Mouse (Mus musculus) left cerebral cortex, postnatal 10 days (tissue): ENCODE measurements around the gene Hnf1b. TPM values are rescaled to one million over a fixed set of nuclear protein-coding genes. Genes with fewer than 3 reads are reported as not detected.

Experiments used
- DNase-seq, 2 experiments: peaks; one replicate each; pipeline ENCODE4 v3.0.0; 2021 to 2022; ENCODE audit warnings: low spot score in 2 of 2, mixed read lengths in 1 of 2; ENCODE audit errors: extremely low spot score in 1 of 2
- intact Hi-C: fragments of 180-260 bp; cut with DNase I; formaldehyde crosslinking; loops from one replicate; pipeline ENCODE4 v1.15.1; 2025
- total RNA-seq, 2 experiments: library from RNA; stranded (reverse); gene quantifications; 2 replicates each; pipeline ENCODE4 v1.2.3; 2021

Gene Hnf1b
- total RNA-seq, 2 experiments from 2014 or later = 0.14 to 0.19 TPM

- intact Hi-C loops = no loop called here
- DNase-seq = peak in 1 of 2 experiments; percentile 36
Observed at GRCm38 (mm10) chr11:83882552-83882951, 32.7 kb downstream of the Hnf1b start.

- intact Hi-C loops = no loop called here
- no peak for DNase-seq
Observed at GRCm38 (mm10) chr11:83883074-83883473, 33.2 kb downstream of the Hnf1b start.

GRCm38 (mm10) chr11:83883812-83884211 is 33.9 kb downstream of the Hnf1b start:
- intact Hi-C loops = no loop called here
- DNase-seq = no peak

DNA sequence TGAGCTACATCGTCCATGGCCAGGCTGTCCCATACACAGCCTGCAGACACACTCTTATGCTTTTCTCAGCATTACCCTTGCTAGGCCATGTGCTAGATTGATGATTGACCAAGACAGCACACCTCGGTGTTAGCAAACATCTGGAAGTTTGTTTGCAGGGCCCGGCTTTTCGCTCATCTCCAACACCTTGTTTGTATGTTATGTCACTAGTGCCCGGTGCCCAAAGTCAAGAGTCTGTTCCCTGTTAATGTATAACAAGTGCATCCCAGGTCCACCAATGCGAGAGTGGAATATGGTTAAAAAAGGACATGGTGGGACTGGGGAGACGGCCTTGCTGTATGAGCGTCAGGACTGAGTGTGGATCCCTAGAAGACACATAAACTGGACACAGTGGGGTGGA is 35.3 kb downstream of the Hnf1b start:
- intact Hi-C loops = no loop called here
- DNase-seq = no peak

GRCm38 (mm10) chr11:83886746-83887145 is 36.9 kb downstream of the Hnf1b start:
- intact Hi-C loops = no loop called here
- no peak for DNase-seq

DNA sequence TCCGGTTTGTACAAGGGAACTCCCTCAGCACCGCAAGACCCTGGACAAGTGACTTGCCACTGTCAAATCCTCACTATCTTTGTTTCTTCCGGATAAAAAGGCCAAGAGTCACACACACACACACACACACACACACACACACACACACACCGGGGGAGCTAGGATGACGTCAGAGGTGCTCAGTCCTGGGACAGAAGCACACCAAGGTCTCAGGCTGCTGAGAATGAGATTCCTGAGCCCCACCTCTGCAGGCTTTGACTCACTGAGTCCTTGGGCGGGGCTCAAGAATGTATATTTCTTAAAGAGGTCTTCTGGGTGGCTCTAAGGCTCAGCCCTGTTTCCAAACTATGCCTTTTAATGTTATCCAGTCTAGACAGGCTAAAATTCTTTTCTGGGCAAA is 41.5 kb downstream of the Hnf1b start:
- intact Hi-C loops = no loop called here

DNA sequence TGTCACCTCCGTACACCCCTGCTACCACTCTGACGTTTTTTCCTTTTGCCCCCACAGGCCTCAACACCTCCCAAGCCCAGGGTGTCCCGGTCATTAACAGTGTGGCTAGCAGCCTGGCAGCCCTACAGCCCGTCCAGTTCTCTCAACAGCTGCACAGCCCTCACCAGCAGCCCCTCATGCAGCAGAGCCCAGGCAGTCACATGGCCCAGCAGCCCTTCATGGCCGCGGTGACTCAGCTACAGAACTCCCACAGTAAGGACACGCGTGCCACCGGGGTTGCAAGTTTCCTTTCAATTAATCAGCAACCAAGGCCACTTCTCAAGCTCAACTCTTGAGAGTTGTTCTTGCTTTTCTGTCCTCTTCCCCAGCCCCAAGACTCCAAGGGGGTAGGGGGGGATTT is 43.5 kb downstream of the Hnf1b start:
- intact Hi-C loops = no loop called here
- DNase-seq = no peak

More for the DNA sequence above, 41.5 kb downstream of the Hnf1b start:
- no peak for DNase-seq

DNA sequence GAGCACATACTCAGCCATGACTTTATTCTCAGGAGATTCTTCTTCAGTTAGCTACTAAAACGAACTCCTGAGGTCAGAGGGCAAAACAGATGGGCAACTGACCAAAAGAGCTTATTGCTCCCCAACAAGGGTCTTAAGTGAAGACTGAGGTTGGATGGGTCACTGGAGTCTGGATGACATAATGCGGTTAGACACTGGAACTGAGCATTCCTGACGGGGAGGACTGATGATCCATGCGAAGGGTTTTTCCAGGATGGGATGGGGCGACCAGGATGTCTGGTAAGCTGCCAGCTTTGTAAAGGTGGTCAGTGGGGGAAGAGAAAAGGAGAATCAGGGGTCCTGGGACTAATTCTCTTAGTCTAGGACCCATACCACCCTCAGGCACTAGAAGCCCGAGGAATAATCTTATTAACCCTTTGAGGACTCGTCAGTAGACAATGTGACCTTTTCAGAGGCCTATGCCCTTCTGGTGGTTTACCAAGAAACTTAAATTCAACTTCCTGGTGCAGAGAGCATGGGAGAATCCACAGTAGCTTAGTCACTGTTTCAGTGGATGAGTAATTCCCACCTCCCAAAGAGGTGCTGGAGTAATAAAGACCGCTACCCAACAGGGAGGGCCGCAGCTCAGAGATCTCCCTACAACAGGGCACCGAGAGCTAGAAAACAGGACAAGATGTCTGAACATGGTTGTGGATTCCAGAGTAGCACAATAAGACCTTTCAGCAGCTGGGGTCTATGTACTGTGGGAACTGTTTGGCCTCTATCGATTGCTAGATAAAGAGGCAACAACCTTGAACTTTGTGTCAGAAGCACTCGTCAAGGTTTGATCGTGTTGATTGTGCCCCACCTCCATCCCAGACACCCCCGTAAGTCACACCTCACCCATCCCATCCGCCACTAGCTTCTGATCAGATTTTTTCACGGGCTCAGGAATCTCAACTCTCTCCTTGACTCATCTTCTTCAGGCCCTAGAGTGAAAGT is 46.9 kb downstream of the Hnf1b start:
- DNase-seq = no peak
- intact Hi-C loops = no loop called here

DNA sequence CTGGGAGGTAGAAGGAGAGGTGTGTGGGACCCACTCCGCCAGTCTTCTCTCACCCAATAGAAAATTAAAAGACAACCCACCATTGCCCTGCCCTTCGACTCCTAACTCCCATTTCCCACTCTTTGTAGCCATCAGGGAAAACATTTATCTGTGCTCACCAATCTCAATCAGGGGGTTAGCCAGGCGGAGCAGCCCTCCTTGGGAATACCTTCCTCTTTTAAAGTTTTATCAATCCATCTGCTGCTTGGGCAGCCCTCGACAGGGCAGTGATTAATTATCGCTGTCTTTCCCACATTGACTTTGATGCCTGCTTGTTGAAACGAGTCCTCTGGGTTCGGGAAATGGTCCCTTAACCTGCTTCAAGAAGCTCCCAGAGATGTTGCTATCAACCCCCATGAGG is 47.7 kb downstream of the Hnf1b start:
- no peak for DNase-seq
- intact Hi-C loops = no loop called here

DNA sequence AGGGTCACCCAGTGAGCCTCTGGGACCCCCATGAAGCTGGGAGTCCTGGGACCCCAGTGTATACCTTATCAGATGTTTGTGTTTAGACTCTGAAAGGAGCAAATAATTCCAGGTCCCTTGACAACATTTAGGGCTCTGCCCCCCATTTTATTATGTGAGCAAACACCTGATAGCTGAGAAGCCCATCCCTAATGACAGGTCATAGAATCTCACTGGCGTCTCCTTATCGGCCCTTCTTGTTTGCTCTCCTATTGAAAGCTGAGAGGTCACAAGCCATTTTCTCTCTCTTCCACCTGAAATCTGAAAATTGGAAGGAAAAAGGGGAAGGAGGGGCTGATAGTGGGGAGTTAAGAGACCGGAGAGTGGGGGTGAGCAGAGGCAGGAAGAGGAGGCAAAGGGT is 52.9 kb downstream of the Hnf1b start:
- intact Hi-C loops = no loop called here
- DNase-seq = no peak

GRCm38 (mm10) chr11:83905756-83906155 is 55.9 kb downstream of the Hnf1b start:
- DNase-seq = no peak
- intact Hi-C loops = loop anchor here (5.0 kb wide), 1 partner anchor 33 kb away; no protein-coding TSS in a partner anchor

DNA sequence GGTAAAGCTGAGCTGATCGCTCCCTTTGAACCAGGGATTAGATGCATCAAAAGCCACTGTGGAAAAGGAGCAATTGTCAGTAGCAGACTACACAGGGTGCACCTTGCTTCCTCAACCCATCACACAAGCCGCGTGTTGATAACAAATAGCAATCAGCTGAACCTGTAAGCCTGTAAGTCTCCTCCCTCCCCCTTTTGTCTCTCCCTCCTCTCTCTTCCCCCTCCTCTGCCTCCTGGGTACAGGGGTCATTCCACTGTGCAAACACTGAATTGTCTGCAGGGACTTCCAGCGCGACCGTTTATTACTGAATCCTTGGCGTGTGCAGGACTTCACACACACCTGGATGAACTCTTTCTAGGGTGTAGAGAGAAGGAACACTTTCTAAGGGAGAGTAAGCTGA is 58.5 kb downstream of the Hnf1b start:
- intact Hi-C loops = loop anchor here (5.0 kb wide), 1 partner anchor 36 kb away; no protein-coding TSS in a partner anchor
- DNase-seq = no peak

- intact Hi-C loops = no loop called here
- DNase-seq = no peak
Observed at GRCm38 (mm10) chr11:83913824-83914311, 64.0 kb downstream of the Hnf1b start.

DNA sequence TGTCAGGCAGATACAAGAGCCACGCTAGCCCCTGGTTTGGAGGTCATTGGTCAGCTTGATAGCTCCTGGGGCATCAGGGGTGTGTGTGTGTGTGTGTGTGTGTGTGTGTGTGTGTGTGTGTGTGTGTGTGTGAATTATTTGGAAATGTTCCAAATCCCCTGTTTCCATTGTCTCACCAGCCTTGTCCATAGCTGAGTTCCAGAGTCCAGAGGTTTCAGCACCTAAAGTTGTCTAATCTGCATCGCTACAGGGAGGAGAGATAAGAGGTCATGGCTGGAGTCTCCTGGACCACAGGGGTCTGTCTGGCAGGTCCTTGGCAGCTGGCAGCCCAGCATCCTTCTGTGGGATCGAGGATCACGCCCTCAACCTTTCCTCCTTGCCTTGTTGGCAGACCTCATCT is 64.6 kb downstream of the Hnf1b start:
- DNase-seq = no peak
- intact Hi-C loops = no loop called here

- intact Hi-C loops = no loop called here
- no peak for DNase-seq
Observed at GRCm38 (mm10) chr11:83922600-83922999, 72.7 kb downstream of the Hnf1b start.

GRCm38 (mm10) chr11:83927097-83927496 is 77.2 kb downstream of the Hnf1b start:
- intact Hi-C loops = no loop called here
- DNase-seq = peak in 1 of 2 experiments; percentile 10

DNA sequence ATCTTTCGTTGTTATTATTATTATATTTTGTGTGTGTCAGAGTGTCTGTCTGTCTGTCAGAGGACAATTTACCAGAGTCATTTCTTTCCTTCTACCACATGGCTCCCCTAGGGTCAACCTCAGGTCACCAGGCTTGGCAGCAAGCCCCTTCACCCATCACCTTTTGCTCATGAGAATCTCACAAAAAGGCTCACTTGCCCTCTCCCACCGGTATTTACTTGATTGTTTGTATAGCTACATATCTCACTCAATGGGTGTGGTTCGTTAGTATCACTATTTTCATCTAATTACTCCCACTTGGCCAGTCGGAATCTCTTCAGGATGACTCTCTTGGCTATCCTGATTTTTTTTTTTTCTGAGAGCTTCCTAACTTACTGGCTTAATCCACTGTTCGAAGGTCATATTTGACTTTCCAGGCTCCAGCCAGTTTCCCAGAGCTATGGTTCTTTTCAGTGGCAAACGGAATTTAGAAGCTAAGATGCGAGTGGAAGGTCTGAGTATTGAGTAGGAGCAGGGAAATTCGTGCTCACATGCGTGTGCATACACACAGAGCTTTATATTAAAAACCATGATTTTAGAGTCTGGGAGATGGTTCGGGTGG is 82.7 kb downstream of the Hnf1b start:
- DNase-seq = no peak
- intact Hi-C loops = loop anchor here (10.0 kb wide), 1 partner anchor 118 kb away; no protein-coding TSS in a partner anchor

- intact Hi-C loops = loop anchor here (10.0 kb wide), 1 partner anchor 119 kb away; no protein-coding TSS in a partner anchor
- DNase-seq = no peak
Observed at GRCm38 (mm10) chr11:83933376-83933775, 83.5 kb downstream of the Hnf1b start.

DNA sequence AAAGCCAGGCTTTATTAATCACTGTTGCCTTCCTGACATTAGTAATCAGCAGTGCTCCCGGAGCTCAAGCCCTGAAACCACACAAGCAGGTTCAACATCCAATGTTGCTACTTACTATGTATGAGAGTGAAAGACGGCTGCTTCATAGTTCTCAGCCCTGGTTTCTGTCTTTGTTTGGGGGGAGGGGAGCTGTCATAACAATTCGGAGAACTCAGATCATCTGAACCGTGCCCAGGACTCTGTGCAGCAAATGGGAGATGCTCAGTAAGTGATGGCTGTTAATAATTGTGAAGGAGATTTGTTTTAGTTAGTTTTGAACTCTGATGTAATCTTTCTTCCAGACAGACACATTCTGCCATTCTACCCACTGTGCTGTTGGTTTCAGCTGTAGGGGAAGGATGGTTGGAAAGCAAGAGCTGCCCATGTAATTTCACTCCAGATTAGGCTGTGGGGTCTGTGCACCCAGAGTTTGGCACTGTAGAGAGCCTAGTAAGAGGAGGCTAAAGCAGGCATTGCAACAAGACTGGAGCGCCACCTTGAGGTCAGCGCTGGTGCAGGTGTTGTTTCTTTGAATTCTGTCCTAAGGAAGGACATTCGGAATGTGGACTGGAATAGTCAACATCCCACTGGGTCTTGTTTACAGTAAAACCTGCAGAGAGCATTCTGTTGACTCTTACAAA is 86.3 kb downstream of the Hnf1b start:
- DNase-seq = peak; percentile 57 to 79
- intact Hi-C loops = loop anchor here (2.0 to 10.0 kb wide), 2 partner anchors 121 to 151 kb away; no protein-coding TSS in a partner anchor
